Mouse (Mus musculus): Measurements from ENCODE around the gene Trappc1.

Trappc1 gene

GRCm38 (mm10) chr11:69331152-69331551 lies 7.4 kb downstream of the Trappc1 start:
- DNase-seq, result no peak

GRCm38 (mm10) chr11:69331929-69332405 lies 8.2 kb downstream of the Trappc1 start:
- DNase-seq, result peak; percentile 84

- DNase-seq, result no peak
These were observed 9.0 kb downstream of the Trappc1 start for GRCm38 (mm10) chr11:69332713-69333253.

- DNase-seq, result no peak
These were observed 10.1 kb downstream of the Trappc1 start for GRCm38 (mm10) chr11:69333922-69334321.

- no peak for DNase-seq
These were observed 11.0 kb downstream of the Trappc1 start for GRCm38 (mm10) chr11:69334796-69335195.

GRCm38 (mm10) chr11:69340161-69341131 lies 16.7 kb downstream of the Trappc1 start, which contains the start of gene Rnf227:
Rnf227 (plus strand) TSS chr11:69340461.
- peak; percentile 79 for DNase-seq

GRCm38 (mm10) chr11:69346441-69346840 lies 22.7 kb downstream of the Trappc1 start:
- no peak for DNase-seq

GRCm38 (mm10) chr11:69356544-69356943 lies 32.8 kb downstream of the Trappc1 start:
- DNase-seq, result no peak

GRCm38 (mm10) chr11:69357690-69358089 lies 33.9 kb downstream of the Trappc1 start:
- no peak for DNase-seq

GRCm38 (mm10) chr11:69362021-69362420 lies 38.2 kb downstream of the Trappc1 start:
- peak; percentile 28 for DNase-seq

GRCm38 (mm10) chr11:69362479-69362878 lies 38.7 kb downstream of the Trappc1 start:
- no peak for DNase-seq

GRCm38 (mm10) chr11:69364376-69364775 lies 40.6 kb downstream of the Trappc1 start:
- DNase-seq, result no peak

- peak; percentile 22 for DNase-seq
These were observed 41.1 kb downstream of the Trappc1 start for GRCm38 (mm10) chr11:69364910-69365309.

- no peak for DNase-seq
These were observed 41.9 kb downstream of the Trappc1 start for GRCm38 (mm10) chr11:69365722-69366121.

- DNase-seq, result peak; percentile 89
These were observed 42.5 kb downstream of the Trappc1 start for GRCm38 (mm10) chr11:69366157-69366854.

GRCm38 (mm10) chr11:69366855-69367615 lies 43.3 kb downstream of the Trappc1 start:
- peak; percentile 56 for DNase-seq

GRCm38 (mm10) chr11:69367616-69368355 lies 44.0 kb downstream of the Trappc1 start:
- peak; percentile 20 for DNase-seq

GRCm38 (mm10) chr11:69368356-69369214 lies 44.8 kb downstream of the Trappc1 start:
- peak; percentile 59 for DNase-seq

- peak; percentile 44 for DNase-seq
These were observed 45.6 kb downstream of the Trappc1 start, which contains the start of gene Chd3 for GRCm38 (mm10) chr11:69369215-69369989. Chd3 (minus strand) TSS chr11:69369406.

Measured in thymus, postnatal 14 days (tissue).